Mouse (Mus musculus): ENCODE measurements around the gene Rundc3b.

The Rundc3b gene

DNA sequence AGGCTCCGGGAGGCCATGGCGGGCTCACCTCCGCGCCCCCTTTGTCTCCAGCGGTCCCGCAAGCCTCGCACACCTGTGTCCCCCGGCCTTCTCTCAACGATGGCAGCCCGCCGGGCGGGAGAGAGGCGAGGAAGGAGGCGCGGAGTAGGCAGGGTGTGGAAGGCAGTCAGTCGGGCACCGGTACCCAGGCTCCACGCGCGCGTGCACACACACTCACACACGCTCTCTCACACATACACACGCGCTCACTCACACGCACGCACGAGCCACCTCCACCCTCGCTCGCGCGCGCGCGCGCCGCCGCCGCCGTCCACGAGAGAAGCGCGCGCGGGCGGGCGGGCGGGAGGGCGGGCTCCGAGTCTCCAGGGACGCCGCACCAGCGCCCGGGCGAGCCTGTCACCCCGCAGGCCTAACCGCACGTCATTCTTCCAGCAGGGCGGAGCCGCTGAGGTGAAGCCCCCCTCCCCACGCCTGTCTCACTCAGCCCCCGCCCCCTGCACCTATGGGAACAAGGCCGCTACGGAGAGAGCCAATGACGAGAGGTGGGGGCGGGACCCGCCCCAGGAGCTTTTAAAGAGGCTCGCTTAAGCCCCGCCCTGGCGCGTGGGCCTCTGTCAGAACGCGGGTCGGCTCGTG, at the start of gene Rundc3b:
Gene Rundc3b (minus strand): TSS at position 357 of the 636 bp plus-strand sequence.
- DNase-seq (ENCODE audit: low spot score in 2 of 2): peak; percentile 96 to 97

DNA sequence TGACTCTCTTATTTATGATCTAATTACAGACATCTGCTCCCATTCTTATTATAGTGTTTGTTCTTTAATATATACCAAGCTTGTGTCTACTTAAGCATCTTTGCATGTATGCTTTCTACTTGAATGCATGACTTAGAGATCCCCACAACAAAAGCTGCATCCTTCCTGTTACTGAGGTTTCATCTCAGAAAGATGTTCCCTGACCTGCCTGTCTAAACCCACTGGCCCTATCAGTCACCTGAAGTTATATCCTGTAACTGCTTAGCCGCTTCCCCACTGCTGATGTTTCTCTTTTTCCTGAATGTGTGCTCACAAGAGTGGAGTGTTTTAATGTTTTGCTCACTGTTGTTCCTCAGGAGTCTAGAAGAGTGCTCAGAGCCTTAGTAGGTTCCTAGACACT, 46.9 kb upstream of the Rundc3b start:
- no peak for DNase-seq (ENCODE audit: low spot score in 2 of 2)

DNA sequence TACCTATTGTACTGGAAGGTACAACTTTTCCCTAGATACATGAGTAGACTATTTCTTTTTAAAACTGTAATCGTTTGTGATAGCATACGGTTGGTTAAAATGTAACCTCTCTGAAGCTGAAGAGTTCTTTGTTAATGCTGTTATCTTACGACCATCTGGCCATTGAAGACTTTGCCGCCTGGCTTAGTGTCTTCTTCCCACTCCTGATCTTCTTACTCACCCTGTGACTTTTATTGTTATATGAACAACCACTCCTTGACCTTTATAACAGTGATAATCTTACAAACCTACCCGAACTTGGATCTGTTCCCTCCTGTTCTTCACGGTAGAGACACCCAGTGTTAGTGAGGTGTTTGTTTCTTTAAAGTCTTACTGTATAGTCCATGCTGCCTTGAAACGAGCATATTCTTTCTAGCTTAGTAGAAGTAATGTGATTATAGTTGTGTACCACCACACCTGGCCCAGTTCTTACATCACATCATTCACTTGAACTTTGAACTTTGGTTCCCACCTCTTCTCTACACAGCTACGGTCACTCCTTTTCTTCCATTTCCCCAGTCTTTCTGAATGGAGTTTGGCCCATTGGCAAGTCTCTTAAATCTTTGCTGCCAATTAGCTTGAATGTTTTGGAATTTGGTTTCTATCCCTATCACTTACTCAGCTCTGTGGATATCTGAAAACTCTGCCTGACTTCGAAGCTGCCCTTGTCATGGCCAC, 45.2 kb upstream of the Rundc3b start:
- no peak for DNase-seq (ENCODE audit: low spot score in 2 of 2)

DNA sequence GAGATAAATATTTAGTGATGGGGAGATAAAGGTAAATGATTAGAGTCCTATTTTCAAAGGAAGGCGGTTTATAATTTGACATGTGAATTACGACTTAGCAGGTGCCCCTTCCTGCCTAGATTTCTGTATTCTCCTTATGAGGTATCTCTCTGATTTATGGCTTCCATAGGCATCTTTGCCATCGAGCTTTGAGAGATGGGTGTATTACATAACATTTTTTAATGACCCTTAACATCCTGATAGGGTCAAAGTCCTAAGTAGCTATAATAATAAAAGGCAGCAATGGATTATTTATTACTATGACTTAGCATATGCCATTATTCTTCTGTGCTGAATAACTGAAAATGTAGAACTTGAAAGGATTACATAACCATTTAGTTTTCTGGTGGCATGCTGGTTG, 41.9 kb upstream of the Rundc3b start:
- no peak for DNase-seq (ENCODE audit: low spot score in 2 of 2)

DNA sequence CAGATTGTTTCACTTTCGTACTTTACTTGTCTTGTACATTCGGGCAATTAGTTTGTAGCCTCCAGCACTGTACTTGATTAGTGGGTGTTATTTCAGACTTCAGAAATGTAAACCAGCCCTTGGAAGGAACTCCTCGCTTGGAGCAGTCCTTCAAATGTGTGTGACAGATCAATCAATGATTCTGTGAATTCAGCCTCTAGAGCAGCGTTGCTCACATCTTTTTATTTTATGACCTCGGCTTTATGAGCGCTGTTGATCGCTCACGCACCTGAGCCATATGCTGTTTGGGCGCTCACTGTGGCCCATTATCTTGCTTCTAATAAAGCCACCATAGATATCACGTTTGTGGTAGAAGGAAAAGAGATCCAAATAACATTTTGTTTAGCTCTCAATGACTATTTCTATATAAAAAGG, 38.0 kb upstream of the Rundc3b start:
- DNase-seq (ENCODE audit: low spot score in 2 of 2): no peak

DNA sequence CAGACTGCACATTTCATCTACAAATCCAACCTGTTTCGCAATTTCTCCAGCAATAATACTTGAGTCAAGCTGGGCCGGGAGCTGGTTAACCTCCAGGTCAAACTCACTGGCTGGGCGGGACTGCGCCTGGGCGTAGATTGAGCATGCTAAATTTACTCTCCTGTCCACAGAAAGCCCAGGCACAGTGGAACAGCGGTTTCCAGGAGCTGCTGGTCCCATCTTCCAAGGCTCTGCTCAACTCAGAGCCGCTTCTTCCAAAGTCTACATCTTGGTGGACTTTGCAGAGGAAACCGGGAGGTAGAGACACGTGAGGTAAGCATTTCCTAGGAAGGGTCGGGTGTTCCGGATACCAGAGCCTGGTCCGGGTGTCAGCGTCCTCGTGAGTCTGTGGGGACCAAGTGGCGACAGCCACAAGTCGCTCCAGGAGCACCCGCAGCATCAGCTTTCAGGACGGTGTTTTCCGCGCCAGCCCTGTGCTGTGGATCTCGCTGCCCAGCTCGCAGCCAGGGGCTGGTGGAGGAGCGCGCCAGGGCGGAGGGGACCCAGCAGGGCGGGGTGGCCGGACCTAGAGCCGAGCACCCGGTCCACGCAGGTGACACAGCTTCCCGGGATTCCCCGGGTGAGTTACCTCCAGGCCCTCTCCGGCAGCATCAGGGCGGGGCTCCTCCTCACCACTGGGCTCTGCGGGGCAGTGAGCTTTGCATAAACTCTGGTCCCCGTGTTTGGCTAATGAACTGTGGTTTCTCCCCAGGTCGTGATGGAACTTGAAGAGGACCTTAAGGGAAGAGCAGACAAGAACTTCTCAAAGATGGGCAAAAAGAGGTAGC, 37.4 kb upstream of the Rundc3b start, which contains the start of gene Abcb1a:
Gene Abcb1a (plus strand): TSS at position 167 of the 827 bp plus-strand sequence.
- DNase-seq (ENCODE audit: low spot score in 2 of 2): peak; percentile 19 to 28

DNA sequence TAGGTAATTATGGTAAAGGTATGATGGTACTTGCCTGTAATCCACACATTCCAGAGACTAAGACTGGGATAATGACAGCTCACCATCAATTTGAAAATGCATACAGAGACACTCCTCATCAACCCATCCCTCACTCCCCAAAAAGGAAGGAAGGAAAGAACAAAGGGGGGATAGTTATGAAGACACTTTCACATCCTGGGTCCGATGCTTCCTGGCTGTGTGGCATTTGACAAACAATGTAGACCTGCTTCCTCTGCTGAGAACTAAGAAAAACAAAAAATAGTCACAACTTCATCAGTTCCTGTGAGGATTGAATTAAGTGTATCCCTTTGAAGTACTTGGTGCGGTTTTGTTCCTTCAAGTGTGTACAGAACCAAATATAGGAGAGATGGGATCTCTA, 29.3 kb upstream of the Rundc3b start:
- no peak for DNase-seq (ENCODE audit: low spot score in 2 of 2)

DNA sequence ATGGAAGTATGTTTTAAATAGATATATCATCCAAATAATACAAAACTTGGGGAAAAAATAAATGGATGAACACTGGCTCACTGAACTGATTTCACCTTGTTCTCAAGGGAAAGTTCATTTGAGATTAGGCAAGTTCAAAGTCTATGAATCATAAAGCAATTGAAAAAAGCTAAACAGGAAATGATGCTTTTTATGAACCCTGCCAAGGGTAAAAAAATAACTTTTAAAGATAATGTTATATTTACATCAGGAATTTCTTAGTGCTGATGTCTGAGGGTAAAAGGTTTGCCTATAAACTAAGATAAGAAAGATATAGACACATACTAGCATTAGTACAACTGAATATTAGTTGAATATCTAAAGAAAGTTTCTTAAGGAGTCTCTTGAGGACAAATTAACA, 26.0 kb upstream of the Rundc3b start:
- no peak for DNase-seq (ENCODE audit: low spot score in 2 of 2)

DNA sequence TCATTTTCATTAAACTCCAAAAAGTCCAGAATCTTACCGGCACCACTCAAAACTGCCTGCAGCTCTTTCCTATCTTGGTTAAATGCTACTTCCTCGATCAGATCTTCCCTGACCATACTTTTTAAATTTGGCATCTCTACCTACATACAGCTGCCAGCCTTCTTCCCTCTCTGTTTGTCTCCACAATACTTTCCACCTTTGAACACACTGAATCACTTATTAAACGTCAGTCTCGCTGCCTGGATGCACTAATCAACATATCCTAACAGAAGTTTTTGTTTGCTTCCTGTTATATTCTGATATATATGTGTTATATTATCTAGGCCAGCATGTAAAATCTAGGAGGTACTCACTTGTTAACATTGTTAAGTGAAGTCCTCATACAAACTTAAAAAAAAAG, 25.5 kb upstream of the Rundc3b start:
- DNase-seq (ENCODE audit: low spot score in 2 of 2): no peak

DNA sequence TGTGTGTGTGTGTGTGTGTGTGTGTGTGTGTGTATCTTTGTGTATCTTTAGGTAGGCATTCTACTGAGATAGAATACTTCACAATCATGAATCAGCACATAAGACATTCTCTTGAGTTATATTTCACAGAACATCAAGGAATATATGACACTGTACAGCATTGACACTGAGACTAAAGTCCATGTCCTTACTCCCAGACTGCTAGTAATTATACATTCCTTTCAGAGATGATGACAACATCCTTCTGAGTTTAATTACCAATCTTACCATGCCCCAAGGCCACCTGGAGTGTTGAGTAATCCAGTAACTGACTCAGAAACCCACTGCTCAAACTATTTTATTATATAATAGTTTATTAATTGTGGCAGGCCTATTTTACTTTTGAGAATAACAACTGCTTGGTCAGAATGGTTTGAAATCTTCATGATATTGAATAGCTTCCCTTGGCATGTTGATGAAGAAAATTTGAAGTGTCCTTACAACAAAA, 11.8 kb upstream of the Rundc3b start:
- no peak for DNase-seq (ENCODE audit: low spot score in 2 of 2)

DNA sequence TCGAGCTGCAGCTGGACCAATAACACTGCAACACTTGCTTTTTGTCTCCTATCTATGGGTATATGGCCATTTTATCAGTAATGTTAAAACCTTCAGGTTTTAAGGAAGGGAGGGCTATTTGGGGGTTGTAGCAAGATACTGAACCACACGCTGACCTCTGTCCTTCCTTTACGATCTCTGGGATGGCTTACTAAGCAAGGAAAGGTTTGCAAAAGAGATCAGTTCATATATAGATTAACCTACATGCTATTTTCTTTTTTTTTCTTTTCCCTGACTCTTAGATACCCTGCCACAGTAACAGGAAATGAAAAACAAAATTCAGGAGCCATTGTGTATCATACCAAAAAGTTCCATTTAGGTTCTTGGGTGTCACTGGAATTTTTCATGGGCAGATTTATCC, 10.1 kb upstream of the Rundc3b start:
- DNase-seq (ENCODE audit: low spot score in 2 of 2): no peak

DNA sequence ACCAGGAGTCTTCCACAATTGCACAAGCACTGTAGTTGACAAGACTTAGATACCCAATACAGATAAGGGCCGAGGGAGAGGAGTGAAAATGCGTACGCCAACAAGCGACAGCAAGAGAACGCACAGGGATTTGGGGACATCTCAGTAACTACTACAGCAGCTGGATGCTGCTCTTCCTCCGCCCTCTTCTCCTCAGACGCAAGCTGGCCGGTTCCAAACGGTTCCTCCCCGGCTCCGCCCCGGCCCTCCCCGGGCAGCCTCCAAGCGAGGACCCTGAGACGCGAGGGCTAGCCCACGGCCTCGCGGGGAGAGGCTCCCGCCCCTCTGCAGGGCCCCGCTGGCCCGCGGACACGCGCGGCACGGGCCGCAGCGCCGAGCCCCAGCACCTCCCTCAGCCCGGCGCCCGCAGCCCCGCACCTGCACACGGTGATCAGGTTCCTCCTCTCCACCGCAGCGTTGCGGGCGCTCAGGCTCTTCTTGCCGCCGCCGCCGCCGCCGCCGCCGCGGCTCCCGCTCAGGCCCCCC, 619 bp downstream of the Rundc3b start:
- DNase-seq (ENCODE audit: low spot score in 2 of 2): peak; percentile 71 to 76

DNA sequence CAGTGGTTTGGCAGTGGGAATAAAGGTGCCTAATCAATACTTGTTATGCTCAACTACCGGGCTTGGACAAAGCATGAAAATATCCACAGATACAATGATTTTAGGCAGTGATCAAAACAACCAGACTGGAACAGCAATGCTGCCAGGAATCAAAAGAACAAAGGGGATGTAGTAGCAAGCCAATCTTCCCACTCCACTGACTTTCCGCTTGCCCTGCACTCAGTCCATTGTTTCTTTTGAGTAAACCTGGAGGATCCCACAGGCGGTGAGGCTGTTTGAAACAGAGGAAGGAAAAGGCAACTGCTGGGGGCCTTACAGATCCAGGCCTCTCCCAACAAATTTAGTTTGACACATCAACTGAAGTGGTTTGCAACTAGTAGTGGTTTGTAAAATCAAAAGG, 51.6 kb downstream of the Rundc3b start:
- DNase-seq (ENCODE audit: low spot score in 2 of 2): no peak

DNA sequence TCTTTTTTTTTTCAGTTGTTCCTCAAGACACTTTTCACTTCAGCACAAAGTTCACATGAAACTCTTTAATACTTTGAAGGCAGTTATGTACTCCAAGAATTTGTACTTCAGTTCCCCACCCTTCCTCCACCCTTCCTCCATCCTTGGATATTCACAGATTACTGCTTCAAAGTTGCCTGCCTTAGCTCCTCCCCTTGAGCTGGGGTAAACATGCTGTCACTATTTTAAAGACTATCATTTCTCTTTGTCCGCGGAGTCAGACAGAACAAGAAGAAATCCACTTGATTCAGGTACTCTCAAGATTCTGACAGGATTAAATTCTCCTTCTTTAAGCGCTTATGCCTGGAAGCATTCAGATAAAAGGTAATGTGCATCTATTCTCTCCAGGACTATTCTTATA, 55.9 kb downstream of the Rundc3b start:
- DNase-seq (ENCODE audit: low spot score in 2 of 2): no peak

DNA sequence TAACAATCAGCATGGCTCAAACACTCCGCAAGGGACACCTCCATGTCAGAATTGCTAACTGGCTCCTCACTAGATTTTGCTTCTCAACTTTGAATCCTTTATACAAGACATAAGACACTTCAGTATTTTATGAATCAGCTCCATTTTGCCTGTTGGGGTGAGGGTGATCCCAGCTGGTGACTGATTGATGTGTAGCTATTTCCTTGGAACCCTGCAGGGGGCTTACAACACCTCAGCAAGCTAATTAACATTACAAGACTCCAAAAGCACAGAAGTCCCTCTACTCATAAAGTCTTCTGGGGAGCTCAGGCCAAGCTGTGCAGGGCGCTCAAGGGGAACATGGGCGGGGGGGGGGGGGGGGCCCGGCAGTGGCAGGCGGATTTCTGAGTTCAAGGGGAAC, 78.2 kb downstream of the Rundc3b start:
- no peak for DNase-seq (ENCODE audit: low spot score in 2 of 2)

DNA sequence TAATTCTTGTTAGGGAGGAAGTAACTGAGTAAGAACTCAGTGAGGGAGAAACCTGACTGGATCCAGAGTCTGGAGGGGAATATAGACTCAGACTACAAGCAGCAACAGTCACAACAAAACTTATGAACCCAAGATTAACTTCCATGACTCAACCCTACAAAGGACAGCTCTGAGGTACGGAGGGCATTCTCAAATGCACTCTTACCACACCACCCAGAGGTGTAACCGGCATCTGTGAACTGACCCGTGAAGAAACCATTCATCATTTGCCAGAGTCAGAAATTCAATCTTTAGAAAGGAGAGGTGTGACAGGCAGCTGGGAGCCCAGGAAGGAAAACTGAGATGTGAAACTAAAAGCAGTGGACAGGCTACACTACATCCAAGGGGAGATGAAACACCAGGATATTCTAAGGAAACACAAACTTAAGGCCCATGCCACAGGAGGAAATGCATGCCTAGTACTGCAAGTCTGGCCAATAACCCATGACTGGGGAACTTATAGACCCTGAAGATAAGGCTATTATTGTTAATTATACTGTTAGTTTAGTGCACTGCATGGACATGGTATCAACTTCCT, 80.0 kb downstream of the Rundc3b start:
- no peak for DNase-seq (ENCODE audit: low spot score in 2 of 2)

DNA sequence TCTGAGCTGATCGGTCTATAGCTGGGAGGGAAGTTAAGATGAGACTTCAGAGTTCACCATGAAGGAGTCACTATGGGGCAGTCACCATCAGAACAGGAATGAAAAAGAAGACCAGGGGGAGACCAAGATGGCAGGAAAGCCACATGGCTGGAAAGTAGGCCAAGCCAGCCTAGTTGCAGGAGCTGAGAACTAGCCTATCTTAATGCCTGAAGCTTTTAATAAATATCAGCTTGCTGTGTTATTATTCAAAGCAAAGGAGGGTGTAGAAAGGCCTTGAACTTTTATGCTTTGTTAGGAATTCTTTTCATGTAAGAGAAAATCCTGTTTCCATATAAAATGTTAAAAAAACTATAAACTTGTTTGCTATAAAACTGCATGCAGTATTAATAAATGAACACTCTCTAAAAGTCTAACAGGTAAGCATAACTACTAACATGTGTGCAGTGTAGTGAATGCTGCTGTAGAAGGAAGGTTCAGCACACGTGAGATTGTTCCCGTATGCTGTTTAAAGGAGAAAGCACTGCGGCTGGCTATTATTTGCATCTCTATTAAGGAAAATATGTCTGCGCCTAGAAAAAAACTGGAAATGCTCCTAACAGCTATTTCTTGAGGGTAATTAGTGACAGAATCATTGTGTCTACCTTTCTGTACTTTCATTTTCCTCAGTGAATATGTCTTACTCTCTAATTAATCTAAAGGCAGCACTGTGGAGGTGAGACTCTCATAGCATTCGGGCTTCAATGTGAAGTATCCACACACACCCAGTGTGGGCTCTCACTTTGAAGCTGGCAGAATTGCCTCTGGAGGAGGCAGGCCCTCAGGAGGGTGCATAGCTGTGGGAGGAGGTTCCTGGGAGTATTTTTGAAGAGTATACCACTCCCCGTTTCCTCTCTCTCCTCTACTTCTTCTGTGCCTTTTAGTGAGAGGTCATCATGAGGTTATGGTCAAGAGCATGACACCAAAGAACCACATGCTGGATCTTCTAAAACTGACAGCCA, 81.3 kb downstream of the Rundc3b start:
- no peak for DNase-seq (ENCODE audit: low spot score in 2 of 2)

DNA sequence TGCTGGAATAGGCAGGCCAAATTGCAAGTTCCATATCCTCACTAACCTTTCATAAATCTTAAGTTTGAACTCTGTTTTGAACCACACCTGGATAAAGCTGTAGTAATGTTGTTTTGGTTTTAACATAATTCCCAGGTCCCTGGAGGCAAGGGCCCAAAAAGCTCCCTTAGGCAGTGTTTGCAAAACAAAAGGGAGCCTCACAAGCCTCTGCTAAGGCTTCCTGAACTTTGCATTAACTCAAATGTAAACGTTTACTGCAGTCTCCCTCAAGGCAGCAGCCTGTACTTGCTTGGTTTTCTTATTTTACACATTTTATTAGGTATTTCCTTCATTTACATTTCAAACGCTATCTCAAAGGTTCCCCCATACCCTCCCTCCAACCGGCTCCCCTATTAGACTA, 103.7 kb downstream of the Rundc3b start:
- no peak for DNase-seq (ENCODE audit: low spot score in 2 of 2)

DNA sequence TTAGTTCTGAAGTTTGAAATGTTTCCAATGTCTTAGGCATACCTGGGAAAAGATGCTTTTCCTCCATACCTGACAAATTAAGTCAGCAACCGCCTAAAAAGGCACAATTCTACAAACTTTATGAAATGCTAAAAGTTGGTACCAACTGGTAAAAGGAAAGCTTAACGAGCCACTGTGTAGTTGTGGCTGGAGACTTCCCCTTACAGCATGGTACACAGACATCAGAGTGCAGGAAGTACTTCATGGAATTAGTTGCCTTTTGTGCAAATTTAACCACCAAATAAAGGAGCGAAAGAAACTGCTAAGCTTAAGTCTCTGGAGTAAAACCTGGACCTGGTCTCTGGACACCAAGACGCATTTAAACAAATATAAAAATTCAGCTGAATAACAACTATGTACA, 131.0 kb downstream of the Rundc3b start:
- DNase-seq (ENCODE audit: low spot score in 2 of 2): no peak

DNA sequence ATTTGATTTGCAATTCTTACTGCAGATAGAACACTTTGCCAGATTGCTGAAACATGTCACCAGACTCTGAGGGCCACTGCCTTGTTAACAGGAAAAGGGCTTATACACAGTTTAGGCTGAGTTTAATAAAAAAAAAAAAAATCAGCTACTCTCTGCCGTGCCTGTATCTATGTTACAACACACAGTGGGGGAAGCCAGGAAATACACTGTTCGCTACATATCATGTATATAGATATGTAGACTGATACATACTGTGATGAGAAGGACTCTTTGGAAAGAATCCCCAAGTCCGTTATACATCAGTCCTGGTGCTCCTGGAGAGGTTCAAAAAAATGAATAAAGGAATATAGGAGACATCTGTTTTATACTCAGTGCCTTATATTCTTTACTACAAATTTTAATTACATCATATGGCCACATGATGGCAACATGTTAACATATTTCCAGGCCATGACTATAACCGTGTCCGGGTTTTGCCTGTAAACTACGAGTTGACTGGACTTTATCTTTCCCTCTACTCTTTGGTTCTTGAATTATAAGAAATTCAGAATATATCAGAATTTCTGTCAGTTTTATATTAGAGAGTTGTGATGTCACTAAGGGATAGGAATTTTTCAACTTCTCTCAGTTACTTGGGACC, 133.2 kb downstream of the Rundc3b start:
- no peak for DNase-seq (ENCODE audit: low spot score in 2 of 2)

All from right cerebral cortex, postnatal 10 days (tissue).